Mouse (Mus musculus): ENCODE measurements around the gene Ms4a15. TPM values are rescaled to one million over a fixed set of nuclear protein-coding genes. Genes with fewer than 3 reads are reported as not detected.

Gene Ms4a15
- polyA plus RNA-seq (2015; fragmentation: Nextera tagmentation; extraction: Ambion mirVana): 0.25 TPM in 1 of 2 replicates, not detected in the other

DNA sequence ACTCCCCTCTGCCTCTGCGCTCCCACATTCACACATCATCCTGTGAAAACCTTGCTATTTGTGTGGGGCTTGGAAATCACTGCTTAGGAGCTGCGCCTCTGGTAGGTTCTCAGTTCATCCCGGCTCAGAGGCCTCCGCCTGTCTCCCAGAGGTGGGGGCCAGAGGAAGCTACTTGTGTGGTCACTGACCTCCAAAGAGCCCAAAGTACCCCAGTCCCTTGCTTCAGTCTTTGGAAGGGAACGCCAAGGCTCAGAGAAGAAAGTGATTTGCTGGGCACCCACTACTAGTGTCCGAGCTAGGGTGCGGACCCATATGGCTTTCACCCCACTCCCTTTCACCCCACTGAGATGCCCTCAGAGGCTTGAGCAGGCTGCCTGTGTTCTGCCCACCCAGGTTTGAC lies at the start of gene Ms4a15:
Ms4a15 (minus strand) TSS at position 101 of the 400 bp plus-strand sequence.
- no peaks in the 10 kb centered on the region for H3K27me3 ChIP-seq
- H3K36me3 ChIP-seq: no peaks in the 10 kb centered on the region
- H3K9me3 ChIP-seq: no peaks in the 10 kb centered on the region
- WGBS: 84% methylated on average over 7 of the region's 7 CpGs
- H3K4me3 ChIP-seq: no peak within 1 kb of the TSS
- H3K27ac ChIP-seq (replicated peaks): no peak within 1 kb of the TSS
- H3K4me1 ChIP-seq: no peaks in the 10 kb centered on the region
- H3K4me2 ChIP-seq (replicated peaks): no peak within 1 kb of the TSS
- ATAC-seq (replicated peaks): no peak
- H3K9ac ChIP-seq (replicated peaks): no peak within 1 kb of the TSS

DNA sequence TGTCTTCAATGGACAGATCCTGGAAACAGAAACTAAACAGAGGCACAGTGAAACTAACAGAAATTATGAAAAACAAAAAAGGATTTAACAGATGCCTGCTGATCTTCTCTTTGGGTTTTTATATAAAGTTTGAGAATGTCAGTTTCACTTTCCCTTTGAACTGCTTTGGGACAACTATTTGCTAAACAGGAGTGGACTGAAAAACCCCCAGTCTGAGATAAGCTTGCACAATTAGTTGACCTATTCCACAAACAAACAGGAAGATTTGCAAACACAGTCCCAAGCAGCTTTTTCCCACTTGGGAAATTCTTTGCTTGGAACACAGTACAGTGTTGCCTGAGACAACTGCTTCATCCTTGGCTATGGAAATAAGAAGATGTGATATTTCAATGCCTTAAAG lies 44.5 kb upstream of the Ms4a15 start:
- no peak overlapping the region for H3K27ac ChIP-seq (replicated peaks)
- H3K36me3 ChIP-seq: no peaks in the 10 kb centered on the region
- H3K4me1 ChIP-seq: no peaks in the 10 kb centered on the region
- no peak overlapping the region for H3K4me3 ChIP-seq
- H3K9me3 ChIP-seq: no peaks in the 10 kb centered on the region
- no peak for ATAC-seq (replicated peaks)
- no peaks in the 10 kb centered on the region for H3K27me3 ChIP-seq
- no peak overlapping the region for H3K4me2 ChIP-seq (replicated peaks)
- no peak overlapping the region for H3K9ac ChIP-seq (replicated peaks)

DNA sequence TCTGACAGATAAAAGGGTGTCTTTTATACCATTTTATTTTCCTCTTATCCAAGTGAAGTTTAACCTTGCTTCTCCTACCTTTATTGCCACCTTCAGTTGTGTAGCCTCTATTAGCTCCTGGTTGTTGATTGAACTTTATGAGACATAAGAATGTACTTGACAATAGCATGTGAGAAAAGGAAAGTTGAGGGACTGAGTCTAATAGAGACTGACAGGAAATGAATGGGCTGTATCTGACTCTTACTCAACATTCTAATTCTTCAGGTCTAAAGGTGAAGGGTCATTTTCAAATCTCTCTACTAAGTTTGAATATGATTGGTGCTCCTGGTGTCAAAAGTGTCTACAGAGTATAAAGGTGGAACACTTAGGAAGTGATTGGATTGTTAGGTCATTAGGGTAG lies 29.3 kb upstream of the Ms4a15 start:
- H3K4me1 ChIP-seq: no peaks in the 10 kb centered on the region
- H3K4me2 ChIP-seq (replicated peaks): no peak overlapping the region
- no peaks in the 10 kb centered on the region for H3K27me3 ChIP-seq
- no peak for ATAC-seq (replicated peaks)
- no peak overlapping the region for H3K4me3 ChIP-seq
- H3K9me3 ChIP-seq: no peaks in the 10 kb centered on the region
- no peak overlapping the region for H3K27ac ChIP-seq (replicated peaks)
- no peaks in the 10 kb centered on the region for H3K36me3 ChIP-seq
- H3K9ac ChIP-seq (replicated peaks): no peak overlapping the region

DNA sequence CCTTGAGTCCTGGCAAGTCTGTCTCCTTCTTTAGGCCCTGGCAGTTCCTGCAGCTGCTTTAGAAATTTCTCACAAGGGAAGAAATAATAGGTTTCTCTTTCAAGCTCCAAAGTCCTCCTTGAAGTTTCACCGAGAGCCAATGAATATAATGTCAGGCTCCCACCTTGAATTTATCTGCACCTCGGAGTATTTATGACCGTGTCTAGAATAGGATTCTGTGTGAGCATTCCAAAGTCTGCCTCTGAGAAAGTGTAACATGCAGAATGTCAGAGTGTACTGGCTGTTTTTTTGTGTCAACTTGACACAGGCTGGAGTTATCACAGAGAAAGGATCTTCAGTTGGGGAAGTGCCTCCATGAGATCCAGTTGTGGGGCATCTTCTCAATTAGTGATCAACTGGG lies 24.8 kb upstream of the Ms4a15 start, which contains the start of gene Ms4a18:
Ms4a18 (minus strand) TSS at position 141 of the 400 bp plus-strand sequence.
- Histone ChIP-seq H3K27ac (replicated peaks) (no peak within 1 kb of the TSS), H3K4me1 (no peaks in the 10 kb centered on the region), H3K27me3 (no peaks in the 10 kb centered on the region), H3K4me2 (replicated peaks) (no peak within 1 kb of the TSS), H3K9me3 (no peaks in the 10 kb centered on the region), H3K9ac (replicated peaks) (no peak within 1 kb of the TSS), H3K4me3 (no peak within 1 kb of the TSS), H3K36me3 (no peaks in the 10 kb centered on the region)
- no peak for ATAC-seq (replicated peaks)
- 90% methylated on average over 3 of the region's 3 CpGs for WGBS

DNA sequence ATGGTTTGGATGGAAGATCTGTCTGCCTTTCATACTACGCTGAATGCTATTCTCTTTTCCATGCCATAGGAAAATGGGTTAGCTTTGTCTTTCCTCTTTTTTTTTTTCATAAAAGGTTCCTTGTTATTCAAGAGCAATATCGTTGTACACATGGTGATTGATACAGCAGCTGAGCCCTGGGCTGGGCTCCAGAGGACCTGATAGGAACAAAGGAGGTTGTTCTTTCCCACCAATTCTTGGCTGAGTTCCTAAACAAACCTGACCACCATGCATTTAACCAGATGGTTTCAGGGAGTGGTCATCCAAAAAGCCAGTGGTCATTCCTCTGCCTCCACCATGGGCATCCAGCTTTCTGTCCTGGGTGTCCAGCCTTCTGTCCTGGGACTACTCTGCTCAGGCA lies 24.2 kb upstream of the Ms4a15 start:
- Histone ChIP-seq H3K4me1 (no peaks in the 10 kb centered on the region), H3K9ac (replicated peaks) (no peak overlapping the region), H3K4me3 (no peak overlapping the region), H3K9me3 (no peaks in the 10 kb centered on the region), H3K36me3 (no peaks in the 10 kb centered on the region), H3K27ac (replicated peaks) (no peak overlapping the region), H3K4me2 (replicated peaks) (no peak overlapping the region), H3K27me3 (no peaks in the 10 kb centered on the region)
- 63% methylated on average over 2 of the region's 2 CpGs for WGBS
- ATAC-seq (replicated peaks): no peak

DNA sequence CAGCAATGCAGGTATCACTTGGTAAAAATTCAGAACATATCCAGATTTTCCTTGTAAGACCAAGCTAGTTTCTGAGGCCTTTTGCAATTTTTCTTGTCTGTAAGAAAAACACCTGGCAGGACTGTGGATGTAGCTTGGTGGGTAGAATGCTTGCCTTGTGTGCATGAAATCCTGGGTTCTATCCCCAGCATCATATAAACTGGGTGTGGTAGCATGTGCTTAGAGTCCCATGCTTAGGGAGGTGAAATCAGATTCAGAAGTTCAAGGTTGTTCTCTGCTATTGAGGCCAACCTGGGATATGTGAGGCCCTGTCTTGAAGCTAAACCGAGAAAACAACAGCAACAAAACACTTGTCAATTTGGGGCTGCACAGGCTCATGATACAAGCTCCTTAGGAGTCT lies 22.9 kb upstream of the Ms4a15 start:
- H3K4me2 ChIP-seq (replicated peaks): no peak overlapping the region
- 91% methylated on average over 1 of the region's 1 CpGs for WGBS

DNA sequence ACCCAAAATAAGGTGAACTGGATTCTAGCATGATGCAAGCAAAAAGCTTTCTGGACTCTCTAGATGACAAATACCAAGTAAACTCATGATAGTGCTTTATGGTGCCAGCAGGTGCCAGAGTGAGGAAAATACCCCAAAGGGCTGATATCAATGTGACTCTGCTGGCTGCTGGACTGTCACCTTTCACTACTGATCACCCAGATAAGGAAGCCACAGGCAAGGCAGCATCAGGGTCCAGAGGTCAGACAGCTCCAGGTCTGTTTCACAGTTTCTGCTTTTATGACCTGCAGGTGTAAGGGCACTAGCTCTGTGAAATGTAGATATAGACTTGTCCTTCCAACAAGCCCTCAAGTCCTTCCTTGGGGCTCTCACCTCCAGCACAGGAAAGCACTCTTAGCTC lies 22.4 kb upstream of the Ms4a15 start:
- Histone ChIP-seq H3K27ac (replicated peaks) (no peak overlapping the region), H3K4me1 (no peaks in the 10 kb centered on the region), H3K9ac (replicated peaks) (no peak overlapping the region), H3K4me3 (no peak overlapping the region), H3K27me3 (no peaks in the 10 kb centered on the region), H3K9me3 (no peaks in the 10 kb centered on the region), H3K4me2 (replicated peaks) (no peak overlapping the region), H3K36me3 (no peaks in the 10 kb centered on the region)
- ATAC-seq (replicated peaks): no peak

More for the DNA sequence above, 22.9 kb upstream of the Ms4a15 start:
- Histone ChIP-seq H3K4me1 (no peaks in the 10 kb centered on the region), H3K36me3 (no peaks in the 10 kb centered on the region), H3K27ac (replicated peaks) (no peak overlapping the region), H3K4me3 (no peak overlapping the region), H3K9me3 (no peaks in the 10 kb centered on the region), H3K27me3 (no peaks in the 10 kb centered on the region), H3K9ac (replicated peaks) (no peak overlapping the region)
- ATAC-seq (replicated peaks): no peak

DNA sequence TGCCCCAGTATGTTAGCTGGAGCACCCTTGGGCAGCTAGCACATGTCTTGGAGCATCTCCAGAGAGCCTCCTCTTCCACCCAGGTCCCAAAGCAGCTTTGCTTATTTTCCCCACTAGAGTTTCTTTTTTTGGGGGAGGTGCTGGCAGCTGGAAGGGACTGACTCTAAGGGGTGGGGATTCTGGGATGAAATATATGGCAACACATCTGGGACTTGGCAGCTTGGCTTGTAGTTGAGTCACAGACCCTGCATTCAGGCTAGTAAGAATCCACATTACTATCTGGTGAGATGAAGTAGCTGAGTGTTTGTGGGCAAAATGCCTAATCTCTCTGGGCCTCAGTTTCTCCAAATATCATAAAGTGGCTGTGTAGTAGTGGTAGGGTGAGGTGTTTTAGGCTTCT lies 1.1 kb downstream of the Ms4a15 start:
- H3K4me3 ChIP-seq: no peak overlapping the region
- H3K9ac ChIP-seq (replicated peaks): no peak overlapping the region
- H3K4me1 ChIP-seq: no peaks in the 10 kb centered on the region
- no peak for ATAC-seq (replicated peaks)
- no peaks in the 10 kb centered on the region for H3K9me3 ChIP-seq
- no peak overlapping the region for H3K27ac ChIP-seq (replicated peaks)
- no peaks in the 10 kb centered on the region for H3K27me3 ChIP-seq
- H3K36me3 ChIP-seq: no peaks in the 10 kb centered on the region
- H3K4me2 ChIP-seq (replicated peaks): no peak overlapping the region

DNA sequence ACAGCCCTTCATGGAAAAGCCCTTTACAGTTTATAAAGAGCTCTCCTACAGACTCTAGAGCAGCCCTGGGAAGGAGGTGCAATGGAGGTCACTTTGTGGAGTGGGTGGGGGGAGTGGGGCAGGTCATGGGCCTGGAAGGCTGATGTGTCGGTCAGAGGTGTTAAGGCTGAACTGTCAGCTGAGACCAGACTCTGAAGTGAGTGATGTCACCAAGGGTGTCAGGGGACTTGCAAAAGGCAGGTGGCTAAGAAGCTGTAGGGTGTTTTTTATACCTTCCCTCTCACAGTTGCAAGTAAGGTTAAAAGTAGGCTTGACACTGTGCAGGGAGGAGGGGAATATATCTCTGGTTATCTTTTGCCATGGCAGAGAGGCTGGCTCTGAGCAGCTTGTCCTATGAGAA lies 2.3 kb downstream of the Ms4a15 start:
- no peak for ATAC-seq (replicated peaks)
- no peaks in the 10 kb centered on the region for H3K9me3 ChIP-seq
- H3K36me3 ChIP-seq: no peaks in the 10 kb centered on the region
- H3K9ac ChIP-seq (replicated peaks): no peak overlapping the region
- no peak overlapping the region for H3K27ac ChIP-seq (replicated peaks)
- H3K4me2 ChIP-seq (replicated peaks): no peak overlapping the region
- no peaks in the 10 kb centered on the region for H3K4me1 ChIP-seq
- H3K4me3 ChIP-seq: no peak overlapping the region
- 75% methylated on average over 1 of the region's 1 CpGs for WGBS
- no peaks in the 10 kb centered on the region for H3K27me3 ChIP-seq

DNA sequence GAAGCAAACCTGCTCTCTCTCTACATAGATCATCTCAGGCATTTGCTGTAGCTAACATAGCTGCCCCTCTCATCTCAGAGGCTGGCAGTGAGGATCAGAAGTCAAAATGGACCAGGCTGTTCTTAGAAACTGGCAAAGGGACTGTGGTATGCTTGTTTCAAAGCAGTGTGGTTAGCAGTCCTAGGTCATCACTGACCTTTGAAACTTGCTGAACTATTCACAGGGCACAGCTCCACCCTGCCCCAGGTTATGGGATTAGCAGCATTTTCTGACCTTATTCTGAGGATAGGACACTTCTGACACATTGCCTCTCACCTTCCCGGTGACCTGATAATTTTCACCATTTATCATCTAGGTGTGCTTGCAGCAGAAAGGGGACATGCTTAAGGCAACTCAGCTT lies 4.5 kb downstream of the Ms4a15 start:
- 91% methylated on average over 1 of the region's 1 CpGs for WGBS
- H3K9me3 ChIP-seq: no peaks in the 10 kb centered on the region
- H3K27ac ChIP-seq (replicated peaks): no peak overlapping the region
- no peak overlapping the region for H3K4me2 ChIP-seq (replicated peaks)
- H3K4me3 ChIP-seq: no peak overlapping the region
- H3K36me3 ChIP-seq: no peaks in the 10 kb centered on the region
- H3K27me3 ChIP-seq: no peaks in the 10 kb centered on the region
- ATAC-seq (replicated peaks): no peak
- no peaks in the 10 kb centered on the region for H3K4me1 ChIP-seq
- no peak overlapping the region for H3K9ac ChIP-seq (replicated peaks)

DNA sequence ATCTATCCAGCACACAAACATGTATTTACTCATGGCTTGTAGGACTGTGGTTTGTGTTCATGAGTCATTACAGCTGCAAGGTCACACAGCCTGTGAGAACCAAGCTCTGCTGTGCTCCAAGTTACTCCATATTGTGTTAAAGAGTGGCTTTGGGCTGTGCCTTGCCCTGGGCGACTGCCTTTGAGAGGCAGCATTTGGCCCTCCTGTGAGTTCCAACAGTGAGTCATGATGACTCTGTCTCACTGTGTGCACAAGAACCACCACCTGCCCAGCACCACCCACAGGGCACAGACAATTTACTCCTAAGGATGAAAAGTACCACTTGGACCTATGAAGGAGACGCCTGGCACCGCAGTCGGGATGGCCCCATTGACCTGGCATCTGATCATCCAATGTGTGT lies 7.2 kb downstream of the Ms4a15 start:
- WGBS: 92% methylated on average over 4 of the region's 4 CpGs
- no peak overlapping the region for H3K4me3 ChIP-seq
- ATAC-seq (replicated peaks): no peak
- H3K4me1 ChIP-seq: no peaks in the 10 kb centered on the region
- no peaks in the 10 kb centered on the region for H3K36me3 ChIP-seq
- no peak overlapping the region for H3K27ac ChIP-seq (replicated peaks)
- no peaks in the 10 kb centered on the region for H3K9me3 ChIP-seq
- H3K4me2 ChIP-seq (replicated peaks): no peak overlapping the region
- no peaks in the 10 kb centered on the region for H3K27me3 ChIP-seq
- H3K9ac ChIP-seq (replicated peaks): no peak overlapping the region

DNA sequence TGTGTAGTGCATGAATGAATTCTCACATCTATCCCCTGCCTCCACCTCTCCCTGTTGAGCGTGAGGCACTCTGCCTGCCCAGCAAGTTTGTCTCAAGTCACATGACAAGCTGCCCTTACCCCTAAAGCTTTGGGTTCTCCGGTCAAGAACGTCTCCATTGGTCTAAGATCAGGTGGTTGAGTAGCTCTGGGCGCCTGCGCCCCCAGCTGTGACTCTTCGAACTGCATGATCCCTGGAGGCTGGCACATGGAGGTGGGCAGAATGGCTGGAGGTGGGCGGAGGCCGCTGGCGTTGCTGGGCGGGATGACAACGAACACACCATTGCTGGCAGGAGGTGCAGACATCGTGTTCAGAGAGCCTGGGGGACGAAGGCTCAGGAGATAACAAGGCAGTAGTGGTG lies 8.5 kb downstream of the Ms4a15 start:
- no peak for ATAC-seq (replicated peaks)
- H3K4me3 ChIP-seq: no peak overlapping the region
- WGBS: 77% methylated on average over 13 of the region's 13 CpGs

DNA sequence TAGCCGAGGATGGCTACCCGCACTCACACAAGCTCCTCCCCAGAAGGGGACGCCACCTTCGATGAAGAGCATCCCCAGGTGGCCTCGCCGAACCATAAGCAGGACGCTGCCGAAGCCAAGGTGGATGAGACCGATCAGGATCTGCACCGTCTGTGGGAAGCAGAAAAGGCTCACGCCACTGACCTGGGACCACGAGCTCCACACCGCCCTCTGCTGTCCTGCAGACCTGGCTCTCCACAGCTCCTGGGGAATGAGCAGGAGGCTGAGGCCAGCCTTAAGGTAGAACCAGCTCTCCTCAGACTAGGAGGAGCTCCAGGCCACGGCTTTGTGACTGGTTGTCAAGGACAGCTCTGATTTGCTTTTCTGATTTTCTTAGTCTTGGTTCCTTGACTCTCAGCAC lies 9.9 kb downstream of the Ms4a15 start:
- ATAC-seq (replicated peaks): no peak
- WGBS: 21% methylated on average over 14 of the region's 14 CpGs
- no peak overlapping the region for H3K4me2 ChIP-seq (replicated peaks)

More for the DNA sequence above, 8.5 kb downstream of the Ms4a15 start:
- no peaks in the 10 kb centered on the region for H3K27me3 ChIP-seq
- H3K9ac ChIP-seq (replicated peaks): no peak overlapping the region
- H3K4me1 ChIP-seq: no peaks in the 10 kb centered on the region
- H3K27ac ChIP-seq (replicated peaks): no peak overlapping the region
- no peaks in the 10 kb centered on the region for H3K9me3 ChIP-seq
- no peaks in the 10 kb centered on the region for H3K36me3 ChIP-seq
- no peak overlapping the region for H3K4me2 ChIP-seq (replicated peaks)

More for the DNA sequence above, 9.9 kb downstream of the Ms4a15 start:
- Histone ChIP-seq H3K36me3 (no peaks in the 10 kb centered on the region), H3K9me3 (no peaks in the 10 kb centered on the region), H3K9ac (replicated peaks) (no peak overlapping the region), H3K4me1 (no peaks in the 10 kb centered on the region), H3K4me3 (no peak overlapping the region), H3K27ac (replicated peaks) (no peak overlapping the region), H3K27me3 (no peaks in the 10 kb centered on the region)
